Mouse (Mus musculus): ENCODE data around the gene Sgk1.
"Not testable (repeated sequence)": the region's sequence is repeated elsewhere in the genome, so short reads cannot be mapped to it uniquely, and the experiment has no call there.

The Sgk1 gene

DNA sequence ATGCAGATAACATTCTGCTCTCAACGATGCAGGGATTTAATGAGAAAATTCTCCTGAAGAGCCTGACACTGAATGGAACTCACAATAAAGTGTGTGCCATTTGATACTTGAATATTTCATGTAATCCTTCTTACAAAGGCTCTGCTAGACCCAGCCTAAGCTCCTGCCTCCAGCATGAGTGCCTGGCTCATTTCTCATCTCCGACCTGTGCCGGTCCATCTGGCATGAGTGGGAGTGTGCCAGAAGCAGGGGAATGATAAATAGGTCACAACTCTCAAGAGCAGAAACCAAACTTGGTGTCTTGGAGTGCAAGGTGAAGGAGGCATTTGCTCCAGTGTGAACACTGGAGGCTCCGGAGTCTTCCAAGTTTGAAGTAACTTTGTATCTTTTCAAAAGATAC, 13.4 kb upstream of the Sgk1 start:
- DNase-seq = peak; percentile 88 to 94

DNA sequence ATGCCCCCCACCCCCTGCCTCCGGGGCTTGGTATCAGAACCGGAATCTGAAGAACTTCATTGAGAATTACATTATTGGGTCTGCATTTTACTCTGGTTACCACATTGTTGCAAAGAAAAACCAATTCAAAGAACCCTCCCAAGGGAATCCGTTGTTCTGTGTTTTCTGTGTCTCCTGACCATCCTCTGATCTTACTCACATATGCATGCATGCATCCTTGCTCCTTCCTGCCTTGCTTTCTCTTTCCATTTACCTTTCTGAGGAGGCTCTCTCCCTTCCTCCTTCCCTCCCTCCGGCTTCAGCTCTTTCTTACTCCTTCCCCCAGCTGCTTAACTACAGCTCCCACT, 174 bp upstream of the Sgk1 start:
- DNase-seq = no peak

DNA sequence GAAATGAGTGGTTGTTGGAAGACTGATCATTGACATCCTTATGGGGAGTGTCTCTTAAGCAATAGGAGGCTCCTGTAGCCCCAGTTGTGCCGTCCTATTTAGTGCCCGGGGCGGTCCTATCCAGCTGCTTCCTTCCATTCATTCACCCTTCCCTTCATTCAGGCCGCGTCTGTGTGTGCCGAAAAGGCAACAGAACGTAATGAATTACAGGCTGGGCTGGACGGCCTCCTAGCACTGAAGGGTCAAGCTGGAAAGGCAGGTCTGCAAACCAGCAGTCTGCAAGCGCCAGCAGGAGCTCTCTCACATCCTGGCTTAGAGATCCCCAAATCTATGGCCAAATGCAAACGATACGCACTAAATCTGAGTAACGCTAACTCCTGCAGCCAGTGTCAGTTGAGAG, 1.6 kb downstream of the Sgk1 start:
- DNase-seq = peak; percentile 67 to 71

DNA sequence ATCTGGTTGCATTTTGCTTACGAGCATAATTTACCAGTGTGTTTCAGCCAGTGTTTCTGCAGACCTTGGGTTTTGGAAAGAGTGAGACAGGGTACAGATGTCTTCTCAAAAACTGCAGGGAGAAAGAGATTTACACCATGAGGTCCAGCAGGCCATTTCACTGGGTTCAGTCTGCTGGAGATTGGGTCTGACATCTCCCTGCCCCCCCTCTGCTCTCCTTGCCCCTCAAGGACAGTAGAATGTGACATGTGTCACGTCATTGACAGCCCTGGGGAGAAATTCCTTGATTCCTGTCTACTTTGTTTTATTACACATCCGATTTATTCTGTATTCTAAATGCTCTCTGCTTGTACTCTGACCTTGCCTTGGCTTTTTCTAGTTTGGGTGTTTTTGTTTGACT, 2.5 kb downstream of the Sgk1 start:
- peak in 1 of 2 experiments; percentile 36 for DNase-seq

DNA sequence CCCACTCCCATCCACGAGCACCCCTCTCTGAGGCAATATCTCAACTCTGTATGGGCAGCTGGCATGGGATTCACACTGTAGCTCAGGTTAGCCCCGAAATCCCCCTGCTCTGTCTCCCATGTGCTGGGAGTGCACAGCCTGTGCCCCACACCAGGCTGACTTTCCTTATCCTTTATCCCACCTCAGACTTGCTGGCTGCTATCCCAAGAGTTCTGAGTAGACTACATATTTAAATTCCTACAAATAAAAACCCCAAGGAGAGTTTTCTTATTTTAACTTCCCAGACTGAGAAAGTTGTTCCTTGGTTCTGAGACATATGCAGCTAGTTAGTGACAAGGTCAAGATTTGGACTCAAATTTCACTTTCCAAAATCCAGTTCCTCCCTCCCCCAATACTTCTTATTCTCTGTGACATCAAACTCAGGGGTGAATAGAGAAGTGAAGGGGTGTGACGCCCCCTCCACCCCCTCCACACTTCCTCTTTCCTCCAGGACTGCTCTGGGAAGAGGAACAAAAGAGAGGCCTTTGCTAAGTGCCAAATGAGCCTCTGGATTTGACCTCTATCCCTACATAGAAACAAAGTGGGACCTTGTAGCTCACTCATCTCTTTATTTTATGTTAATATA, 7.3 kb downstream of the Sgk1 start:
- DNase-seq = no peak

DNA sequence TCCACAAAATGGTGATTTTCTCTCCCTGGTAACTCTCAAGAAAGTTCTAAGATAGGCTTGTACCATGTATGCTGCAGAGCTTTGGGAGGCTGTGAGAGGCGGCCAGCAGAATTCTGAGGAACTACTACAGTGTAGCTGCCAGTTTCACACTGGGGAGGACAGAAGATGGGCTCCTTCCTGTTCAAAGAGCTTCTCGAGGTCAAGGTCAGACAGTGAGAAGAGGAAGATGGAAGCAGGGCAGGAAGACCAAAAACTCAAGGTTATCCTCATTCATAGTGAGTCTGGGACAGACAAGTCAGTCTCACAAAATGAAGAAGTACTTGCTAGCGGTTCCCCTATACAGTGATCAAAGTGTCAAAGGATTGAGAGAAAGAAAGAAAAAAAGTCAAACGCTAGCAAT, 8.3 kb downstream of the Sgk1 start:
- no peak for DNase-seq

DNA sequence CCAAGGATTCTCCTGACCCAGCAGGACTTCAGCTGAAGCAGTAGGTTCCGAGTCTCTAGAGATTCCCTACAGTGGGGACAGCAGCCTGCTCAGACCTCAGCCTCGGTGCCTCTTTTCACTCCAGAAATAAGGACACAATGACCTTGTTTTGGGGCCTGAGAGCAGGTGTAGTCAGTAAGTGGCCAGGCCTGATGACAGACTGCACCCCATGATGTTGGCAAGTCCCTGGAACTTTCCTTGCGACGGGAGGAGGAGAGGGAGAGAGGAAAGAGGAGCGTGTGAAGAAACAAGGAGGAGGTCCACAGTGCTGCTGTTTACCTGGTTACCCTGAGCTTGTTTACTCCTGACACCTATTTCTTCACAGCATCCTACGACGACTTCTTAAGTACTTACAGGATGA, 9.5 kb downstream of the Sgk1 start:
- peak; percentile 81 to 89 for DNase-seq

DNA sequence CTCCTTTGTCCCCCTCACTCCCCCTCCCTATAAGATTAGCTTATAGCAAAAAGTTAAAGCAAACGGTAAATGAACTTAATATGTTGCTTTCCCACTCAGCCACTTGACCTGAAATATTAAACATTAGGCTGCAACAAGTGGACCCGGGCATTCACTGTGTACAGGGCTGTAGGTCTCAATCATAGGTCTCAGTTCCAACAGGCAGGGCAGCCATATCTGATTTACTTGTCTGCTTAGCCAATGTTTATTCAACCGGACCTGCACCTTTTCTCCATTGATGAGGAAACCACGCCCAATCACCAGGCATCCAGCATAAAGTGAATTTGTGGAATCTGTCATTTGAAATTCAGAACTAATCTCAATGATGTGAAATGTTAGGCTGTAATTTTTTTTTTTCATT, 10.1 kb downstream of the Sgk1 start:
- DNase-seq = no peak

DNA sequence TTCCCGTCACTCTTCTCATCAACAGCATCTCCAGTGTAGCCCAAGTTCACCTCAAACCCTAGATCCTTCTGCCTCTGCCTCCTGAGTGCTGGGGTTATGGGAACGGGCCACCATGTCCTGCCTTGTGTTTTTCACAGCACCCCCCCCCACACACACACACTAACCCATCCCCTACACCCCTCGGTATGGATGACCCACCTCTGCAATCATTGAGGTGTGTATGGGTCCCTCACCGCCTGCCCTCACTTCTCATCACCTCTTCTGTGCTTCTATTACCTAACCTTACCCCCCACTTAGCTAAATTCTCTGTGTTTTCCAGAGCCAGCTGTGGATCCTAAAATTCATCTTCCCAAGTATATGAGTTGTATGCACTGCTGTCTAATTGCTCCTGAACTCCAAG, 16.4 kb downstream of the Sgk1 start:
- no peak for DNase-seq

DNA sequence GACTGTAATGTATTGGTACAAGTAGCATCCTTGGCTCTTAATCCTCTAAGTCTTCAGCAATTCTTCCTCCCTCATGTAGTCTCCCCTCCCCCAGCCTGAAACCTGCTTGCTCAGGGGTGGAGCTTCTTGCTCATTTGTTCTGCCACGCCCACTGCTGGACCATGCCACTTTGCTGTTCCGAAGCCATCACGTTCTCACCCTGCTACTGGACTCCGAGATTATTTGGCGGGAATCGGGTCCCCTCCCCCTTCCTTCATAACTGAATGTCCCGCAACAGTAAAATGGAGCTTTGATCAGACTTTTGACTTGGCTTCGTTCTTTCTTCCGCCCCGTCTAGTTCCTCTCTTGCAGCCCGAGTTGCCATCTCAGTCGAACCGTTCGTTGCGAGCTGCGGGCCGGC, 16.9 kb downstream of the Sgk1 start:
- not testable (repeated sequence) for DNase-seq

DNA sequence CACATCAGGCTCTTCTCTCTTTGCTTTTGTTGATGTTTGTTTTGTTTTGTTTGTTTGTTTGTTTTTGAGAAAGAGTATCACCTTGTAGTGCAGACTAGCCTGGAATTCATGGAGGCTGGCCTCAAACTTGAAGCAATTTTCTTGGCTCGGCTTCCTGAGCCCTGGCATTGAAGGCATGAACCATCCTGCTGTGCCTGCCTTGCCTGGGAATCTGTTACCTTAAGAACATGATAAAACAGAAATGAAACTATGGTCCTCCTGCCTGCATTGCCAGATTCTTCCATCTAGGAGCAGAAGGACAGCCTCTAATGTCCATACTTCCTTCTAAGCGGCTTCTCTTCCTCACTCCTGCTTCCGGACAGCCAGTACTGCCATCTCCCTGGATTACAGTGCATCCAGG, 17.4 kb downstream of the Sgk1 start:
- DNase-seq = peak; percentile 73 to 74

DNA sequence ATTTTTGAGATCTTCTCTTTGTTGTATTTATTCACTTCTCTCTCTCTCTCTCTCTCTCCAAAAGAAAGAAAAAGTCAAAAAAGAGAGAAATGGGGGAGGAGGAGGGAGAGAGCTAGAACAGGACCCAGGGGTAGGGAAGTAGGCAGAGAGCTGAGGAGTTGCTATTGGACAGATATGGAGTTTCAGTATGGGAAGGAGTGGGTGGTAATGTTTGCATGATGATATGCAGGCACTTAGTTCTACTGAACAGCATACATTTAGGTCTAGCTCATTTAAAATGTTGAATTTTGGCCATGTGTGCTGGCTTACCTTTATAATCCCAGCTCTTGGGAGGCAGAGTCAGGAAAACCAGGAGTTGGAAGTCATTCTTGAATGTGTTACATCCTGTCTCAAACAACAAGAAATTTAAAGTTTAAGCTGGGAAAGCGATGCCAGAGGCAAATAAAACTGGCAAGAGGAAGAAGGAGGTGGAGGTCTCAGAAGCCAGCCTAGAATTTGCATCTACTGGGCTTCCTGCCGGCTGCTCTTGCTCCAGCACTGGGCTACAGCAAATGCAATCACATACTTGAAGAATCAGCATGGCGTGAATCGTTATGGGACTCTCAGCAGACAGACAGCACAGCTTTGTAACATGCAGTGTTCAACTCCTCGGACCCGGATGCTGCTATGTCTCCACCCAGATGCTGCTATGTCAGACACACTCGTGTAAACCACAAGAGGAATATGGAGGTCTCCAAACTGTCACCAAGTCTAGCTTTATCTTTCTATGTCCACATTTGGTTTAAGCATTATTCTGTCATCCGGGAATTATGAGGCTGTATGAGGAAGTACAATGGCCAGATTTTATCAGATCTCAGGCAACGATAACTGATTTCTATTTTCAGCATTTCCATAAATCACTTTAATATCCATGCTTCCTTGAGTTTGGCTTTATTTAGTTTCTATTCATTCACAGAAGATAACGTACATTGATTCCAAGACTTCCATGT, 20.5 kb downstream of the Sgk1 start:
- DNase-seq = no peak

DNA sequence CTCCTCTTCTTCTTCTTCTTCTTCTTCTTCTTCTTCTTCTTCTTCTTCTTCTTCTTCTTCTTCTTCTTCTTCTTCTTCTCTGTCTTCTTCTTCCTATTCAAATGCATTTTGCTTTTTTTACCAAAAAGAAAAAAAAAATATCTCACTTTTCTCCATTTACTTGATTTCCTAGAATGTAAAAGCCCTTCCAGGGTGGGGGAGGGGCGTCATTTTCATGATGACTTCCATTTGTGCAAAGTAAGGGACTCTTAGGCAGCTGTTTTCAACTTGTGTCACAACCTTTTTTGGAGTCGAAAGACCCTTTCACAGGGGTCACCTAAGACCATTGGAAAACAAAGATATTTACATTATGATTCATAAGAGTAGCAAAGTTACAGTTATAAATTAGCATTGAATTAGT, 22.2 kb downstream of the Sgk1 start:
- no peak for DNase-seq

DNA sequence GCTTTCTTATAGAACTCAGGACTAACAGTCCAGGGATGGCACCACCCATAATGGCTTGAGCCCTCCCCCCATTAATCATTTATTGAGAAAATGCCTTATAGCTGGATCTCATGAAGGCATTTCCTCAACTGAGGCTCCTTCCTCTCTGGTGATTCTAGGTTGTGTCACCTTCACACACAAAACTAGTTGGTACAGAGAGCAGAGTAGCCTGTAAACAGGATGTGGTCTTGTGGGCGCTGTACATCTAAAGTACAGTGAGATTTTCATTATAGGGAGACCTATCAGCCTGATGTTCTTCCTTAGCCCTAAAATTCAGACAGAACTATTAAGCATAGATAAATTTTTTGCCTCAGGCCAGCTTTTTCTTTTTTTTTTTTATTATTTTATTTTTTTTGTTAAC, 23.6 kb downstream of the Sgk1 start:
- no peak for DNase-seq

DNA sequence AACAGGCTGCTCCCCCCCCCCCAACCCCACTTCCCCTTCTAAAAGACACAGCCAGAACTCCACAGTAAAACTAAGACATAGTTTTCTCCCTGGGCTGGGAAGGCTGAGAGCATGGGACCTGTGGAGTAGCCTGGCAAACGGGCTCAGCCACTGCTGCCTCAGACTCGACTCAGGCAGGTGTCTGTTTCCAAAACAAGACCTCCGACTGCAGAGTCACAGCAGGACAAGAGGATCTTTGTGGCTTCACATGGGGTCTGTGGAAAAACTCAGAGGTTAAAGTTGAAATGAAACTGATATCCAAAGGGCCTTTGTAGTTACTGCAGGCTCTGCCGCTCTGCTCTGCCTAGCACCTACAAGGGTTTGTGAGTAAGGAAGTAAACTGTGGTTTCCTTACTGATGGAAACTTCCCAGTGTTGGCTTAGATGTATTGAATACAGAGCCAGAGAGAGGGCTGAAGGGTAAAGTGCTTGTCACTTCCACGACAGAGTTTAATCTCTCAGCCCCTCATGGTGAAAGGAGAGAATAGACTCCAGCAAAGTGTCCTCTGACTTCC, 25.0 kb downstream of the Sgk1 start:
- no peak for DNase-seq

DNA sequence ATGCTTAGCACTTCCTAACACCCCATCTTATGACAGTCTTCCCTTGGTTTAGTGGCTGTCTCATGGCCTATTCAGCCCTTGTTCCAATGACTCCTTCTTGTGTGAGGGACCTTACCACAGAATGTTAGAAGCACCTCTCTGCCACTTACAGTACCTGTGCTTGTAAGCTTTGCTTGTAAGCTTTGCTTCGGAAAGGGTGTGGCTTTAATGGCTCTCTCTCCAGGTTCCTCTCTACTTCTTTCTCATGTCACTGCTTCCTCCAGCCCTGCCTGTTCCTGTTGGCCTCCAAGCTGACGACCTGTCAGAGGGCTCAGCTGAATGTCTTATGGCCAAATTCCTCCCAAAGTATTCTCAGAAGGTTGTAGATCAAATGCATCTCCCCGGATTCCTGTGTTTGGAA, 25.8 kb downstream of the Sgk1 start:
- DNase-seq = no peak

DNA sequence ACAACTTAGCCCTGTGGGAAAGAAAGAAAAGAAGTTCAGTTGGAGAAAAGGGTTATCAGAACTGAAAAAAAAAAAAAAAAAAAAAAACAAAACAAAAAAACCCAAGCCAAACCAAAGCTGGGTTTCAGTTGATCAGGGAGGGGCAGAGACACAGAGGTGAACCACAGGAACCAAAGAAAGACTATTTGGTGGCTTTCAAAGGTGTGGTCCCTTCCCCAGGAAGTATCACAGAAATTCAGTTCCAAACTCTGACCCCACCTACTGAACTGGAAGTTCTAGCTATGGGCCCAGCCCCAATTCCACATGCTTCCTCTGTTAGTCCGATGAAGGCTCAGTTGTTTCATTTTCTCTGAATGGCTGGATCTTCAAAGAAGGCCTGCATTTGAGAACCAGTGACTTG, 26.7 kb downstream of the Sgk1 start:
- no peak for DNase-seq

DNA sequence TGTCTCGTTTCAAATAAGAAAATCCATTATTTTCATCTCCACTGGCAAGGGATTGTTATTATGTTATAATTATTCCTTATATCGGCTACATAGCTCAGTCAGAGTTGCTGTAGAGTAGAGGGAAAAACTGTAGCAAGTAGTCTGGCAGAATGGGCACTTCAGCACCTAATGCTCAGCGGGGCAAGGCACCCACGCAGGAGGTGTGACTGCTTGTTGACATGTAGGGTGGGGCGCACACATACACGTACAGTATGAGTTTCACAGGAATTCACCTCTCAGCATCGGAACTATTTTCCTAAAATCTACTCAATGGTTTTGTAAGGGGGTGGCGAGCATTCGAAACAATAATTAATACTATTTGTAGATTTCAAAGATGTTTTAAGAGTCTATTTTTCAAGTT, 28.4 kb downstream of the Sgk1 start:
- no peak for DNase-seq

DNA sequence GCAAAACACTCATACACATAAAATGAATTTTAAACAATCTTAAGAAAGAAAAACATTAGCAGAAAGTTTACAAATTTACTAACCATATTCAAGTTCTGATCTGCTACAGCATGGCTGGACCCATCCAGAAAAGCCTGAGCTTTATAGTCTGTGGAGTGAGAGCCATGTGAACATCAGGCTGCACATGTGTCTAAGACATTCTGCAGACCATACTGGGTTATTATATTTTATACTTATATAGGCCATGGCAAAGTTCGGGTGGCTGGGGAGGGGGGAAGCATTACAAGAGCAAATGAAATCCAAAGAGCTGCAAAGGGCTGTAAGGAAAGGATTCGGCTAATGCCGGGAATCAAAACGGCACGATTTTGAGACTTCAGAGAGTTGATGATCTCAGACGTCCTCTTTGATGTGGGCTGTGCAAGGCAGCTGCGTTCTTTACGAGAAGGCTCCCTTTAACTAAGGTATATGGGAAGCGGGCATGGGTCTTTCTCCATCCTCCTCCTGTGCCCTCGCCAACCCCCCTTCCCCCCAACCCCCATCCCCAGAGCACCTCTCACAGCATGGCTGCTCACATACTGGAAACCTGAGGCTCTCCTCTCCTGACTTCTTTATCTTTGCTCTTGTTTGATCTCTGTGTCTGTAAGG, 29.4 kb downstream of the Sgk1 start:
- DNase-seq = no peak

DNA sequence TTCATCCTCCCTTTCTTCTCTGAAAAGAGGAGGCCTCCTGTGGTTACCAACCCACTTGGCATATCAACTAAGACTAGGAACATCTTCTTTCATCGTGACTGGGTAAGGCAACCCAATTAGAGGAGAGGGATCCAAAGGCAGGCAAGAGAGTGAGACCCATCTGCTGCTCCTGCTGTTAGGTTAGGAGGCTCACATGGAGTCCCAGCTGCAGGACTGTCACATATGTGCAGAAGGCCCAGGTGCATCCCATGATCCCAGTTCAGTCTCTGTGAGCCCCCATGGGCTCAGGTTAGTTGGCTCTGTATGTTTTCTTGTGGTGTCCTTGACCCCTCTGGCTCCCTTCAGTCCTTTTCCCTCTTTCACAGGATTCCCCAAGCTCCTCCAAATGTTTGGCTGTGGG, 32.8 kb downstream of the Sgk1 start:
- DNase-seq = no peak

DNA sequence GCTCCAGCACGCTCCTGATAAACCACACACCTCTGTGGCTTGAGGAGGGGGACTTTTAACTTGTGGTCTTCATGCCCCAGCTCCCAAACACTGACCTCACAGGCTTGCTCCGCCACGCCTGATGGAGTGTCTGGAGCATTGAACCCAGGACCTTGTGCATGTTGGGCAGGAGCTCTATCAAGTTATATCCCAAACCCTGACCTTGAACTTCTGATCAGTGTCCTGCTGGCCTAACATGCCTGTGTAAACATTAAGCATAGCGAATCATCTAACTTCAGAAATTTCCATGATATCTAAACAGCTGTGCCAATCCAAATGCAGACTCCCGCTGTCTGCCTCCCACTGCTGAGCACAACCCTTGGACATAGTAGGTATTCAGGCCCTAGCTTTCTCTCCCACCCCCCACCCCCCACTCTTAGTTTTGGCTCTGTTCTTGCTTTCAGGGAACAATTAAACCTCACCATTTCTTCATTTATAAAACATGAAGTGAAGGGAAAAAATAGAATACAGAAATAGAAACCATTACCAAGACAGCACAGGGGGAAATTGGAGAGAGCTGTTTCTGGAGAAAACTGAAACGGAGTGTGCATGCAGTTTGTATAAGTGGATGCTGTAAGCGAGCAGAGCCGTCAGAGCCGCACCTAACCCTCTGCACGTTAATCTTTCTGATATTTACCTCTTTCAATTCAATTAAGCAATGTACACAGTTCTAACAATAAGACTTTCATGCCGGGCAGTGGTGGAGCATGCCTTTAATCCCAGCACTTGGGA, 34.5 kb downstream of the Sgk1 start:
- no peak for DNase-seq

DNA sequence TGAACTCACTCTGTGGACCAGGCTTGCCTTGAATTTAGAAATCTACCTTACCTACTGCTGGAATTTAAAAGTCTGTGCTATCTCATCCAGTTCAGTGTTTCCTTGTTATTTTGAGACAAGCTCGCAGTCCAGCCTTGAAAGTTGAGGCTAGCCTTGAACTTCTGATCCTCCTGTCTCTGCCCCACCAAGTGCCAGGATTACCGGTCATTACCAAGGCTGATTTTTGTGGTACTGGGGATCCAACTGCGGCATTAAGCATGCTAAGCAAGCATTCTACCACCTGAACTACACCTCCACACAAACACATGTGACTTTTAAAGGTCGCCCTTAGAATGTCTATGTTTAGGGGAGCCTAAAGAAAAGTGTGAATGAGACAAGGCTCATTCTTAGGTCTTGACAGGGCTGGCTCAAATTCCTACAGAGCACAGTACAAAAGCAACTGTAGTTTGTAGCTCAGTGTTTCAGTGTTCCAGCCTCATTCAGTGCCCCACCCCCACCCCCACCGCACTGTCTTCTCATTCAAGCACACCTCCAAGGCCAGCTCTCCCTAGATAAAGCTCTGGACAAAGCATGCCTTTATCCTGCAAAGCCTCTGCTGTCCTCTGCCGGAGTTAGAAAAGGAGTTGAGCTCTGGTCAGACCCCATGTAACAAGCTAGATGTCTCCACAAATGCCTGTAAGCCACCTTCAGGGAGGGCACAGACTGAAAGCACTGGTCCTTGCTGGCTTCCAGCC, 36.2 kb downstream of the Sgk1 start:
- no peak for DNase-seq
